Mouse (Mus musculus): Measurements from ENCODE around the gene Frmd8. TPM values are rescaled to one million over a fixed set of nuclear protein-coding genes. Genes with fewer than 3 reads are reported as not detected.

The Frmd8 gene
- total RNA-seq, 1 experiment: 35.7 TPM

GRCm38 (mm10) chr19:5834260-5834925, 40.7 kb downstream of the Frmd8 start:
- Histone ChIP-seq H3K9me3 (ENCODE audit: control insufficient read depth, insufficient read depth, low read depth, low read length) (no peaks in the 10 kb centered on the region), H3K4me1 (ENCODE audit: control insufficient read depth in 2 of 2, insufficient read depth in 2 of 2, low read length in 2 of 2, poor library complexity in 1 of 2) (peaks cover 15 to 20% of the 10 kb centered on the region in 2 experiments), H3K9ac (ENCODE audit: insufficient read depth, low read depth, low read length, poor library complexity, severe bottlenecking) (no peak overlapping the region), H3K27ac (ENCODE audit: insufficient read depth, low read depth, low read length, poor library complexity, severe bottlenecking) (no peak overlapping the region), H3K4me3 (ENCODE audit: insufficient read depth in 1 of 2, low read depth in 1 of 2, low read length in 2 of 2, poor library complexity in 1 of 2, severe bottlenecking in 1 of 2) (no peak overlapping the region), H3K36me3 (ENCODE audit: control insufficient read depth, insufficient read depth, low read length, poor library complexity, severe bottlenecking) (no peaks in the 10 kb centered on the region; the same call in 1 of the 2 replicates)
- in situ Hi-C loops (cut with MboI; ENCODE audit: low sequenced_read_pairs in 2 of 2, unreplicated experiment in 2 of 2): no loop called here
- no peak for TF ChIP-seq ZC3H11A (IDR thresholded peaks at IDR 0.05; ENCODE audit: borderline replicate concordance, low read depth, low read length)
- no peak for TF ChIP-seq HCFC1 (IDR thresholded peaks at IDR 0.05; ENCODE audit: borderline replicate concordance, insufficient read depth, low read length)
- TF ChIP-seq ZNF384 (IDR thresholded peaks at IDR 0.05; ENCODE audit: low read depth, low read length): no peak
- TF ChIP-seq MAFK (IDR thresholded peaks at IDR 0.05; ENCODE audit: insufficient read depth, low read depth, low read length): no peak
- no peak for TF ChIP-seq CHD2 (IDR thresholded peaks at IDR 0.05; ENCODE audit: low read depth, low read length)
- DNase-seq (ENCODE audit: low read depth, low spot score): no peak

DNA sequence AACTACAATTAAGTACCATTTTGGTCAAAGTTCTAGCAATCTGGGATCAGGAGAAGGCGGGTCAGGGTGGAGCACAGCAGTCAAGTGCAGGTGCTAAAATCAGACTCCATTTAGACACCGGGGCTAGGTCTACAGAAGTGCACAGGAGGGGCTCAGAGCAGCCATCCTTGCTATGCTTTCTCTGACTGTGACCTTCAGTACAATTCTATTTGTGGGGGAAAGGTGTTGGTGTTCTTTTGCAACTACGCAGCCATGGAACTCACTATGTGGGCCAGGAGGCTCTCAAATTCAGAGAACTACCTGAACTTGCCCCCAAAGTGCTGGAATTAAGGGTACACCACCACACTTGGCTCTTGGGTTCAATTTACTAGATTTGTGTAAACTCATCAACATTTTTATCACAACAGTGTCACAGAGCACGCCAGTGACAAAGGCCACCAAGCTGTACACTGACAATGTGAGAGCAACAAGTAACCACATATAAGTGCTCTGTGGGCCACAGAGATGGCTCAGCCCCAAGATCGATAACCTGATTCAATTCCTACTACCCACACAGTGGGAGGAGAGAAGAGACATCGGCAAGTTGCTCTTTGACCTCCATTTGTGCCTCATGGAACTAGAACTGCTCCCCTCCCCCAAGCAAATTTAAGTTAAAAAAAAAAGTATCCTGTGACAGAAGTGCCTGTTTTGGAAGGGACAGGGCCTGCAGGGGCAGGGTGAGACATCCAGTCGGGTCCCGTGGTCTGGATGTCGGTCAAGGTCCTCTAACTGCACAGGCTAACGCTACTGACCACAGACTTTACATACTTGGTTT, 41.6 kb downstream of the Frmd8 start:
- Histone ChIP-seq H3K4me1 (ENCODE audit: control insufficient read depth in 2 of 2, insufficient read depth in 2 of 2, low read length in 2 of 2, poor library complexity in 1 of 2) (peaks cover 15 to 20% of the 10 kb centered on the region in 2 experiments), H3K9ac (ENCODE audit: insufficient read depth, low read depth, low read length, poor library complexity, severe bottlenecking) (no peak overlapping the region), H3K36me3 (ENCODE audit: control insufficient read depth, insufficient read depth, low read length, poor library complexity, severe bottlenecking) (no peaks in the 10 kb centered on the region; the same call in 1 of the 2 replicates), H3K4me3 (ENCODE audit: insufficient read depth in 1 of 2, low read depth in 1 of 2, low read length in 2 of 2, poor library complexity in 1 of 2, severe bottlenecking in 1 of 2) (no peak overlapping the region), H3K9me3 (ENCODE audit: control insufficient read depth, insufficient read depth, low read depth, low read length) (no peaks in the 10 kb centered on the region), H3K27ac (ENCODE audit: insufficient read depth, low read depth, low read length, poor library complexity, severe bottlenecking) (no peak overlapping the region)
- DNase-seq (ENCODE audit: low read depth, low spot score): no peak
- in situ Hi-C loops (cut with MboI; ENCODE audit: low sequenced_read_pairs in 2 of 2, unreplicated experiment in 2 of 2): no loop called here
- TF ChIP-seq HCFC1 (IDR thresholded peaks at IDR 0.05; ENCODE audit: borderline replicate concordance, insufficient read depth, low read length): no peak
- no peak for TF ChIP-seq CHD2 (IDR thresholded peaks at IDR 0.05; ENCODE audit: low read depth, low read length)
- TF ChIP-seq ZC3H11A (IDR thresholded peaks at IDR 0.05; ENCODE audit: borderline replicate concordance, low read depth, low read length): no peak
- no peak for TF ChIP-seq ZNF384 (IDR thresholded peaks at IDR 0.05; ENCODE audit: low read depth, low read length)
- no peak for TF ChIP-seq MAFK (IDR thresholded peaks at IDR 0.05; ENCODE audit: insufficient read depth, low read depth, low read length)

GRCm38 (mm10) chr19:5832326-5832725, 42.7 kb downstream of the Frmd8 start:
- no peak for DNase-seq (ENCODE audit: low read depth, low spot score)
- TF ChIP-seq ZNF384 (IDR thresholded peaks at IDR 0.05; ENCODE audit: low read depth, low read length) (no peak), CHD2 (IDR thresholded peaks at IDR 0.05; ENCODE audit: low read depth, low read length) (no peak), ZC3H11A (IDR thresholded peaks at IDR 0.05; ENCODE audit: borderline replicate concordance, low read depth, low read length) (no peak), HCFC1 (IDR thresholded peaks at IDR 0.05; ENCODE audit: borderline replicate concordance, insufficient read depth, low read length) (no peak), MAFK (IDR thresholded peaks at IDR 0.05; ENCODE audit: insufficient read depth, low read depth, low read length) (no peak)
- H3K9me3 ChIP-seq (ENCODE audit: control insufficient read depth, insufficient read depth, low read depth, low read length): no peaks in the 10 kb centered on the region
- no peak overlapping the region for H3K4me3 ChIP-seq (ENCODE audit: insufficient read depth in 1 of 2, low read depth in 1 of 2, low read length in 2 of 2, poor library complexity in 1 of 2, severe bottlenecking in 1 of 2)
- in situ Hi-C loops (cut with MboI; ENCODE audit: low sequenced_read_pairs in 2 of 2, unreplicated experiment in 2 of 2): no loop called here
- no peak overlapping the region for H3K27ac ChIP-seq (ENCODE audit: insufficient read depth, low read depth, low read length, poor library complexity, severe bottlenecking)
- no peaks in the 10 kb centered on the region; the same call in 1 of the 2 replicates for H3K36me3 ChIP-seq (ENCODE audit: control insufficient read depth, insufficient read depth, low read length, poor library complexity, severe bottlenecking)
- H3K9ac ChIP-seq (ENCODE audit: insufficient read depth, low read depth, low read length, poor library complexity, severe bottlenecking): no peak overlapping the region
- peaks cover 6 to 20% of the 10 kb centered on the region in 2 experiments; a peak in 3 of 4 replicates for H3K4me1 ChIP-seq (ENCODE audit: control insufficient read depth in 2 of 2, insufficient read depth in 2 of 2, low read length in 2 of 2, poor library complexity in 1 of 2)

DNA sequence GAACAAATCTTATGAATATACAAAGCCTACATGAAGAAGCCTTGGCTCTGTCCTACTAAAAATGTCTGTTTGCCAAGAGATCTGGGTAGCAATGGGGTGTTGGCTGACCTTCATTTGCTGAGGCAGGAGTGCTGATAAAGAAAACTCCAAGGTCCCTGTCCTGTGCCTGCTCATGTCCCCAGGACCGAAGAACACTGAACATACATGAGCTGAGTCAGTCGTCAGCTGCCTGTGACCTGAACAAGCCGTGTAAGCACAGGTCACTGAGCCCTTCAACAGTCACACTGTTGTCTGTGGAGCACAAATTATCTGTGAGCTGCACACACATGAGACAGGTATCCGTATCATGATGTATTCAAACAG, 43.1 kb downstream of the Frmd8 start:
- H3K27ac ChIP-seq (ENCODE audit: insufficient read depth, low read depth, low read length, poor library complexity, severe bottlenecking): no peak overlapping the region
- H3K9me3 ChIP-seq (ENCODE audit: control insufficient read depth, insufficient read depth, low read depth, low read length): no peaks in the 10 kb centered on the region
- no peak overlapping the region for H3K9ac ChIP-seq (ENCODE audit: insufficient read depth, low read depth, low read length, poor library complexity, severe bottlenecking)
- DNase-seq (ENCODE audit: low read depth, low spot score): no peak
- no peak for TF ChIP-seq HCFC1 (IDR thresholded peaks at IDR 0.05; ENCODE audit: borderline replicate concordance, insufficient read depth, low read length)
- TF ChIP-seq MAFK (IDR thresholded peaks at IDR 0.05; ENCODE audit: insufficient read depth, low read depth, low read length): no peak
- TF ChIP-seq CHD2 (IDR thresholded peaks at IDR 0.05; ENCODE audit: low read depth, low read length): no peak
- TF ChIP-seq ZC3H11A (IDR thresholded peaks at IDR 0.05; ENCODE audit: borderline replicate concordance, low read depth, low read length): no peak
- no peak for TF ChIP-seq ZNF384 (IDR thresholded peaks at IDR 0.05; ENCODE audit: low read depth, low read length)
- no peaks in the 10 kb centered on the region; the same call in 1 of the 2 replicates for H3K36me3 ChIP-seq (ENCODE audit: control insufficient read depth, insufficient read depth, low read length, poor library complexity, severe bottlenecking)
- H3K4me1 ChIP-seq (ENCODE audit: control insufficient read depth in 2 of 2, insufficient read depth in 2 of 2, low read length in 2 of 2, poor library complexity in 1 of 2): peaks cover 5 to 17% of the 10 kb centered on the region in 2 experiments; a peak in 3 of 4 replicates
- in situ Hi-C loops (cut with MboI; ENCODE audit: low sequenced_read_pairs in 2 of 2, unreplicated experiment in 2 of 2): no loop called here
- no peak overlapping the region for H3K4me3 ChIP-seq (ENCODE audit: insufficient read depth in 1 of 2, low read depth in 1 of 2, low read length in 2 of 2, poor library complexity in 1 of 2, severe bottlenecking in 1 of 2)
